Mouse (Mus musculus) megakaryocyte, embryonic 14.5 days (primary cell): ENCODE measurements at regions not wholly inside any gene's neighbourhood (a gene's known extent, or its start where the extent isn't known, plus 50 kb on each side); places are given as distances from the start of the nearest gene placed in this dataset.

Source experiments
- FLI1 ChIP-seq: IDR thresholded peaks from 2 replicates; pipeline ENCODE4 v1.6.1; 2012; ENCODE audit warnings: low read length, inconsistent platforms, mixed read lengths
- GATA1 ChIP-seq: IDR thresholded peaks from 3 replicates; pipeline ENCODE4 v1.6.1; 2012; ENCODE audit warnings: mixed read lengths, low read length, inconsistent platforms, borderline replicate concordance

DNA sequence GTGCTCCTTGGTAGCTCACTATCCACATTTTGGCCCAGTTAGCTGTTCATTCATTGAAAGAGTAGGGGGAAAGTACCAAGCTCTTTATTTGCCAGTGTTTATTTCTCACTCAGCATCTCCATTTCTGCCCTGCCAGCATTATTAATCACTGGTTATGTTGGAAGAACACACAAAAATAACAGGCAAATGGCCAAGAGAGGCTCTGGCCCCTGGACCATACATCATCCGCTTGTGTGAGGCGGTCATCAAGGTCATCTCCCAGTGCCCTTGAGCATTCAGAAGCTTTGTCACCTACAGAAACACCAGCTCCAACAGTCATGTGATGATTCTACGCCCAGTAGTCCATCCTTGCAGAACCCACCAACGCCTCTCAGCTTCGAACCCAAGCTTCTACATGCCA is 133.2 kb upstream of the Rpl34 start:
- TF ChIP-seq GATA1: no peak
- no peak for TF ChIP-seq FLI1
